Comparison of ENCODE assay signal across 9 mouse cellular contexts in the genomic region with DNA sequence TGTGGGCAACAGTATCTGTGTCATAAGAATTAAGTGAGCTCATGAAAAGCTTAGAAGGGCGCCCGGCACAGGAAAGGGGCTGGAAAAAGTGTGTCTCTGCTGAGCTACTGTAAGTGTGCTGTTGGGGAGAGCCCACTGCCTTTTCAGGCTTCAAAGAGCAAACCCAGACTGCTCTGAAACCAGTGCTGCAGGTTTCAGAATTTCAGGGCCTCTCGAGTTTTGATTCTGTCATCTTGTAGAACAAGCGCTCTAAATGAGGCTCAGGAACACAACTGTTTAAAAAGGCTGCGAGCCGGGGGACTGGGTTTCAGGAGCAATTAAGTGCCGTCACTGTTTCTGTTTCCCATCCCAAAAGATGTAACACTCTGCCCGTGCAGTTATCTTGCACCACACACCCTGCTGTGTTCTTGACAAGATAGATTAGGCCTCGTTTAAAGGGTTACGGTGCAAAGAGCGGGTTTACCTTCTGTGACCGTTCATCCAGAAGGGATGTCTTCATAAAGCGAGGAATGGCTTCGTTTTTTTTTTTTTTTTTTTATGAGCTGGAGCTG. TPM values are rescaled to one million over a fixed set of nuclear protein-coding genes. Genes with fewer than 3 reads are reported as not detected.
DNase-seq lines count a peak whose midpoint lies in the region; ATAC-seq lines count a peak whose summit lies in the region.
"Had no signal": no experiment of that assay in that cellular context is flagged by ENCODE, and none has a peak within 500 bp of the region (broad histone marks: within the 10 kb centered on the region; RNA-seq: fewer than 3 reads in every experiment).

No protein-coding gene starts in this region.

- intact Hi-C loops in heart, postnatal 25 days (cut with DNase I) = no loop called here

- no peak for ATAC-seq in heart, embryonic 15.5 days (replicated peaks; ENCODE audit: insufficient number of reproducible peaks, insufficient read depth, low FRiP score, low read depth)
- no peak for ATAC-seq in hindbrain, embryonic 16.5 days
- no peak for ATAC-seq in neural tube, embryonic 12.5 days (ENCODE audit: low FRiP score, low read depth)
- no peak for ATAC-seq in granulocyte monocyte progenitor cell, adult 5-6 weeks (replicated peaks; ENCODE audit: poor library complexity, severe bottlenecking)
- ATAC-seq: Patski had no signal

- H3K27me3 ChIP-seq in heart, embryonic 15.5 days = no peaks in the 10 kb centered on the region
- no peaks in the 10 kb centered on the region; the same call in 1 of the 2 replicates for H3K27me3 ChIP-seq in hindbrain, embryonic 16.5 days (replicated peaks; ENCODE audit: control insufficient read depth, insufficient read depth, low read length)
- no peaks in the 10 kb centered on the region for H3K27me3 ChIP-seq in neural tube, embryonic 12.5 days (replicated peaks)

- H3K36me3 ChIP-seq in heart, embryonic 15.5 days = no peaks in the 10 kb centered on the region
- H3K36me3 ChIP-seq in hindbrain, embryonic 16.5 days (ENCODE audit: control insufficient read depth, insufficient read depth, low read length) = no peaks in the 10 kb centered on the region
- no peaks in the 10 kb centered on the region for H3K36me3 ChIP-seq in neural tube, embryonic 12.5 days

- peak overlapping the region; percentile 17 for H3K4me2 ChIP-seq in heart, embryonic 15.5 days
- H3K4me2 ChIP-seq in hindbrain, embryonic 16.5 days (ENCODE audit: low read length) = peak overlapping the region; percentile 27
- H3K4me2 ChIP-seq in neural tube, embryonic 12.5 days (replicated peaks) = peak overlapping the region; percentile 91

- DNase-seq in heart, postnatal 25 days (ENCODE audit: low spot score) = no peak
- peak; percentile 88 for DNase-seq in c-Kit-negative CD71-positive TER-119-positive erythroid progenitor cells, embryonic 14.5 days (ENCODE audit: low read depth, low spot score)
- no peak for DNase-seq in urinary bladder, postnatal 10 days (ENCODE audit: low spot score)
- DNase-seq in adrenal gland, postnatal 10 days = no peak

- no peaks in the 10 kb centered on the region for H3K9me3 ChIP-seq in heart, embryonic 15.5 days (replicated peaks)
- no peaks in the 10 kb centered on the region for H3K9me3 ChIP-seq in hindbrain, embryonic 16.5 days (ENCODE audit: control insufficient read depth, low read length)
- no peaks in the 10 kb centered on the region for H3K9me3 ChIP-seq in neural tube, embryonic 12.5 days

- 0 out of 2 replicates have a peak overlapping the region, but pooled peaks have one; percentile 5 for H3K27ac ChIP-seq in heart, embryonic 15.5 days
- no peak overlapping the region for H3K27ac ChIP-seq in hindbrain, embryonic 16.5 days (ENCODE audit: low read depth, low read length)
- H3K27ac ChIP-seq in neural tube, embryonic 12.5 days = no peak overlapping the region

- H3K4me1 ChIP-seq in heart, embryonic 15.5 days (replicated peaks) = peaks cover 22% of the 10 kb centered on the region
- H3K4me1 ChIP-seq in hindbrain, embryonic 16.5 days (ENCODE audit: control insufficient read depth, insufficient read depth, low read depth, low read length) = peaks cover 12% of the 10 kb centered on the region
- H3K4me1 ChIP-seq in neural tube, embryonic 12.5 days = peaks cover 22% of the 10 kb centered on the region

- peak overlapping the region; percentile 2; the same call in 1 of the 2 replicates for H3K4me3 ChIP-seq in heart, embryonic 15.5 days
- H3K4me3 ChIP-seq in hindbrain, embryonic 16.5 days (ENCODE audit: low read length) = no peak overlapping the region
- H3K4me3 ChIP-seq in neural tube, embryonic 12.5 days = no peak overlapping the region

- no peak overlapping the region for H3K9ac ChIP-seq in heart, embryonic 15.5 days
- no peak overlapping the region; the same call in 1 of the 2 replicates for H3K9ac ChIP-seq in hindbrain, embryonic 16.5 days (ENCODE audit: low read depth, low read length)
- H3K9ac ChIP-seq in neural tube, embryonic 12.5 days = no peak overlapping the region

- WGBS in heart, embryonic 15.5 days = 24% methylated on average over 14 of the region's 14 CpGs
- 15% methylated on average over 14 of the region's 14 CpGs for WGBS in hindbrain, embryonic 16.5 days
- 3% methylated on average over 14 of the region's 14 CpGs for WGBS in neural tube, embryonic 12.5 days

RNA-seq across cellular contexts. Expression of a gene that starts 2.7 kb away (rescaled TPM):
- 4.1 and 6.8 TPM in 2 replicates for polyA plus RNA-seq in heart, embryonic 15.5 days (2015; fragmentation: Nextera tagmentation; extraction: Ambion mirVana)
- 1 to 10 TPM; 7.8 to 8.8 TPM for total RNA-seq in heart, postnatal 25 days (2021)
- 3.0 and 3.1 TPM in 2 replicates for polyA plus RNA-seq in hindbrain, embryonic 16.5 days (2015; fragmentation: Nextera tagmentation; extraction: Ambion mirVana)
- 8.7 and 9.4 TPM in 2 replicates for polyA plus RNA-seq in neural tube, embryonic 12.5 days (2016; fragmentation: Nextera tagmentation; extraction: Ambion mirVana)
- 127 and 147 TPM in 2 replicates for total RNA-seq in granulocyte monocyte progenitor cell, adult 5-6 weeks (2014; fragmentation: Nextera tagmentation)
- total RNA-seq in granulocyte monocyte progenitor cell, adult 5-6 weeks (2017) = 90.2 and 90.8 TPM in 2 replicates
- 10 to 100 TPM; 21.6 to 25.9 TPM for total RNA-seq in adrenal gland, postnatal 10 days (2021)

RNA-seq across cellular contexts. Expression of a gene that starts 29.5 kb away (rescaled TPM):
- polyA plus RNA-seq in heart, embryonic 15.5 days (2015; fragmentation: Nextera tagmentation; extraction: Ambion mirVana) = 43.3 and 51.3 TPM in 2 replicates
- 10 to 100 TPM; 26.9 to 28.5 TPM for total RNA-seq in heart, postnatal 25 days (2021)
- polyA plus RNA-seq in hindbrain, embryonic 16.5 days (2015; fragmentation: Nextera tagmentation; extraction: Ambion mirVana) = 61.5 and 67.2 TPM in 2 replicates
- polyA plus RNA-seq in neural tube, embryonic 12.5 days (2016; fragmentation: Nextera tagmentation; extraction: Ambion mirVana) = 69.8 and 72.4 TPM in 2 replicates
- total RNA-seq in granulocyte monocyte progenitor cell, adult 5-6 weeks (2014; fragmentation: Nextera tagmentation) = 75.0 and 78.0 TPM in 2 replicates
- 71.7 and 77.2 TPM in 2 replicates for total RNA-seq in granulocyte monocyte progenitor cell, adult 5-6 weeks (2017)
- 10 to 100 TPM; 52.0 to 63.0 TPM for total RNA-seq in adrenal gland, postnatal 10 days (2021)

RNA-seq across cellular contexts. Expression of a gene that starts 44.9 kb away (rescaled TPM):
- 66.0 and 71.5 TPM in 2 replicates for polyA plus RNA-seq in heart, embryonic 15.5 days (2015; fragmentation: Nextera tagmentation; extraction: Ambion mirVana)
- total RNA-seq in heart, postnatal 25 days (2021) = 10 to 100 TPM; 36.6 to 43.4 TPM
- polyA plus RNA-seq in hindbrain, embryonic 16.5 days (2015; fragmentation: Nextera tagmentation; extraction: Ambion mirVana) = 142 and 147 TPM in 2 replicates
- polyA plus RNA-seq in neural tube, embryonic 12.5 days (2016; fragmentation: Nextera tagmentation; extraction: Ambion mirVana) = 127 and 129 TPM in 2 replicates
- total RNA-seq in granulocyte monocyte progenitor cell, adult 5-6 weeks (2014; fragmentation: Nextera tagmentation) = 66.6 and 71.2 TPM in 2 replicates
- 82.3 and 85.1 TPM in 2 replicates for total RNA-seq in granulocyte monocyte progenitor cell, adult 5-6 weeks (2017)
- total RNA-seq in adrenal gland, postnatal 10 days (2021) = 10 to 100 TPM; 48.8 to 53.9 TPM

Comparison
In these comparisons a context has a peak if more than half of its experiments do, and no peak if none do; other contexts are left out.
1. H3K4me2 ChIP-seq: peak in every context shown above with its lines; median percentile 91 in neural tube, embryonic 12.5 days; 27 in hindbrain, embryonic 16.5 days; 17 in heart, embryonic 15.5 days.